Mouse (Mus musculus): Measurements from ENCODE around the gene Stau1.

The Stau1 gene

GRCm38 (mm10) chr2:166995796-166996532 is at the start of gene Stau1:
TSS of gene Stau1 (minus strand) at chr2:166996299.
- in situ Hi-C loops (cut with MboI; ENCODE audit: unreplicated experiment in 2 of 2) = no loop called here

DNA sequence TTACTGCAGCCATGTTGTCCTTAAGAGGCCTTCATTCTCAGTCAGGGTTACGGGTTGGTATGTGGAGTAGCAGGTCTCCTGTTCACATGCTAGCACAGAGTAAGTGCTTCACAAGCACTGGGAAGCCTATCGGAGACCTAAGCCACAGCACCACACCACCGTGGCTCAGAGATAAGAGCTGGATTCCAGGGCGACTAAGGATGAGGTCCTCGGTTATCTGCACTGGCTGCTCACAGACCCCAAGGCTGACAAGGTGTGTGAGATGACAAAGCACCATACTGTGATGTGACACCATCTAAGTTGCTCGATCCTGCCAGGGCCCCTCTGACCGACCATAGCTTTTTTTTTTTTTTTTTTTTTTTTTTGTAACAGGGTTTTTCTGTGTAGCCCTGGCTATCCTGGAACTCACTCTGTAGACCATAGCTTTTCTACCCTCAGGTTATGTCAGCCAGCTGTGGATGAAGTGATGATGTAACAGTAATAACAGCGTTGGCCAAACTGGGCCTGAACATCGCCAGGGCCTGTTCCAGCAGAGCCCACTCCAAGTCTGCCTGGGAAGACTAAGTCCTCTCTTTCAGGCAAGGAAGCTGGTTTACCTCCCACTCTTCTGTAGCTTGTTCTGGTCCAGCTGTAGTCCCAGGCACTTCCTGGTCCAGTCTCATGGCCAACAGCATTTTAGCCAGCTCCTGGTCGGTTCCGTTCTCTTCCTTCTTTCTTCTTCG is 47.5 kb upstream of the Stau1 start:
- in situ Hi-C loops (cut with MboI; ENCODE audit: unreplicated experiment in 2 of 2) = loop anchor here in 1 of 2 experiments (25.0 kb wide), 1 partner anchor 956 kb away; no protein-coding TSS in a partner anchor

DNA sequence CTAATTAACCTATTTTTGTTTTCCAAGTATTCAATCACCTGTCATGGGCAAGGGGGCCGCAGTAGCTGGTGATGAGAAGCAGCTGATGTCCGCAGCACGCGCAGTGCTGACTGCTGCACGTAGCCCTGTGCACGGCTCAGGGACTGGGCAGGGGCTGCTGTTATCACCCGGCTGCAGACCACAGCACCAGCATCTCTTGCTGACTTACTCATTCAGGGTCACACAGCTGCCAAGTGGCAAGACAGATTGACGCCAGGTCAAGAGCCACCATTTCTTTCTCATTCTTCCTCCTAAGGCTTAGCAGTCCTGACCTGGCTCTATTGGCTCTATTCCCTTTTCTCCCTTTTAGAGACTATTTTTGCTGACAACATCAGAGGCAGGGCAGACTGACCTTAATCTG is 43.3 kb upstream of the Stau1 start:
- in situ Hi-C loops (cut with MboI; ENCODE audit: unreplicated experiment in 2 of 2) = loop anchor here in 1 of 2 experiments (25.0 kb wide), 1 partner anchor 952 kb away; no protein-coding TSS in a partner anchor

GRCm38 (mm10) chr2:167038716-167039115 is 42.6 kb upstream of the Stau1 start:
- in situ Hi-C loops (cut with MboI; ENCODE audit: unreplicated experiment in 2 of 2) = loop anchor here in 1 of 2 experiments (25.0 kb wide), 1 partner anchor 951 kb away; no protein-coding TSS in a partner anchor

DNA sequence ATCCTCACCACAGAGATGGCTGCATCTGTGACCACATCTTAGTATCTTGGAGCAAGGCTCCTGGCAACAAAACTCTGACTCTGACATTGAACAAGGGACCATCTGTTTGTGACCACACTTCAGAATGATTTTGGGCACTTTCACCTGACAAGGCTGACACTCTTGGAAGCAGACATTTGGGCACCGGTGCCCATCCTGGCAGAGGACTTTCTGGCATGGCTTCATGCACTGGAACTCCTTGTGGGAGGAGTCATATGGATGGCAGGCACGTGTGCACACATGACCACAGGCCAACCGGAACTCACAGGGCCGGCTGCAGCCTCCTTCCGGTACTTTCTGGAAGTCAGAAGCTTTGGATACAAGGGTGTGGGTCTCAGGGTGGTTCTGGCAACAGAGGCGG is 42.2 kb upstream of the Stau1 start:
- in situ Hi-C loops (cut with MboI; ENCODE audit: unreplicated experiment in 2 of 2) = loop anchor here in 1 of 2 experiments (25.0 kb wide), 1 partner anchor 951 kb away; no protein-coding TSS in a partner anchor

GRCm38 (mm10) chr2:167037710-167038109 is 41.6 kb upstream of the Stau1 start:
- in situ Hi-C loops (cut with MboI; ENCODE audit: unreplicated experiment in 2 of 2) = loop anchor here in 1 of 2 experiments (25.0 kb wide), 1 partner anchor 950 kb away; no protein-coding TSS in a partner anchor

DNA sequence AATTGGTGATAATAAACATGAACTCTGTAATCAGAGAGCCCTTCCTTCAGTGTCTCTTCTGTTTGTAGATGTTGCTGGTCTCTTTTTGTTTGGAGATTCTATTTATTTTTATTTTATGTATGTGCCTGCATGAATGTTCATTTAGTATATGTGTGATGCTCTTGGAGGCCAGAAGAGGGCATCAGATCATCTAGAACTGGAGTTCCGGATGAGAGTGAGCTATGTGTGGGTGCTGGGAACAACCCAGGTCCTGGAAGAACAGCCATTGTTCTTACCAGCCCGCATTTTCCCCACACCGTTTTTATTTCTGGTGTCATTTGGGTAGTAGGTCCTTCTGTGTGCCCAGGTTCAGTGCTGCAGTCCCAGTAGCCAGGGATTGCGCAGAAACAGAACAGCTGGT is 34.4 kb upstream of the Stau1 start:
- in situ Hi-C loops (cut with MboI; ENCODE audit: unreplicated experiment in 2 of 2) = loop anchor here in 1 of 2 experiments (25.0 kb wide), 1 partner anchor 943 kb away; no protein-coding TSS in a partner anchor

GRCm38 (mm10) chr2:167028553-167028952 is 32.5 kb upstream of the Stau1 start:
- in situ Hi-C loops (cut with MboI; ENCODE audit: unreplicated experiment in 2 of 2) = loop anchor here in 1 of 2 experiments (25.0 kb wide), 1 partner anchor 941 kb away; no protein-coding TSS in a partner anchor

DNA sequence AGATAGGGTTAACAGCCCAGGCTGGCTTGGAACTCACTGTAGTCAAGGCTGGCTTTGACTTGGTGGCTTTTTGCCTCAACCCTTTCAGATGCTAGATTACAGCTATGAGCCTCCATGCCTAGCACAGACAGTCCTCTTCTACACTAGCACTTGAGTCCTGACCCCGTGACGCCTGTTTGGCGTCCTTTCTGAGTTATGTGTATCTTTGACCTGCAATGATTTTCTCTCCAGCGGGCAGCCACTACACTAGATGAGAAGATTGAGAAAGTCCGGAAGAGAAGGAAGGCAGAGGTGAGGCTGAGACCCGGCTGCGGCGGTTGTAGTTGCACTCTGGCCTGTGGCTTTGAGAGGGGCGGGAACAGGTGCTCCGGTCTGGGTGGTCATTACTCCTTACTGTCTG is 23.3 kb upstream of the Stau1 start:
- in situ Hi-C loops (cut with MboI; ENCODE audit: unreplicated experiment in 2 of 2) = loop anchor here in 1 of 2 experiments (25.0 kb wide), 1 partner anchor 932 kb away; no protein-coding TSS in a partner anchor

DNA sequence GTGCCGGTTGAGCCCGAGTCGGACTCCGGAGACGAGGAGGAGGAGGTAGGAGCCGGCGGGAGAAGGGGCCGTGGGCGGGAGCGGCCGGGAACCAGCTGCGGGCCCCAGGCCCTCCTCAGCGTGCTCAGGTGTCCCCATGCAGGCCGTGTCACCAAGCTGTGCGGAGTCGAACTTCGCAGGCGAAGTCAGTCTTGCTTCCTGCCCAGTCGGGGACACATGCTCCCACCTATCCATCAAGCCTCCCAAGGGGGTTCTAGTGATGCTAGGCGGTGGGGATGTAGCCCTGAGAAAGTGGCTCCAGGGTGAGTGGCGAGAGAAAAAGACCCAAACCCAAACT is 19.3 kb upstream of the Stau1 start:
- in situ Hi-C loops (cut with MboI; ENCODE audit: unreplicated experiment in 2 of 2) = loop anchor here in 1 of 2 experiments (25.0 kb wide), 1 partner anchor 928 kb away; no protein-coding TSS in a partner anchor

- in situ Hi-C loops (cut with MboI; ENCODE audit: unreplicated experiment in 2 of 2) = loop anchor here in 1 of 2 experiments (25.0 kb wide), 1 partner anchor 928 kb away; no protein-coding TSS in a partner anchor
These were observed 18.7 kb upstream of the Stau1 start, which contains the start of gene Ddx27 for GRCm38 (mm10) chr2:167014702-167015381. TSS of gene Ddx27 (plus strand) at chr2:167015193.

GRCm38 (mm10) chr2:167010546-167010945 is 14.4 kb upstream of the Stau1 start:
- in situ Hi-C loops (cut with MboI; ENCODE audit: unreplicated experiment in 2 of 2) = loop anchor here in 1 of 2 experiments (25.0 kb wide), 1 partner anchor 923 kb away; no protein-coding TSS in a partner anchor

DNA sequence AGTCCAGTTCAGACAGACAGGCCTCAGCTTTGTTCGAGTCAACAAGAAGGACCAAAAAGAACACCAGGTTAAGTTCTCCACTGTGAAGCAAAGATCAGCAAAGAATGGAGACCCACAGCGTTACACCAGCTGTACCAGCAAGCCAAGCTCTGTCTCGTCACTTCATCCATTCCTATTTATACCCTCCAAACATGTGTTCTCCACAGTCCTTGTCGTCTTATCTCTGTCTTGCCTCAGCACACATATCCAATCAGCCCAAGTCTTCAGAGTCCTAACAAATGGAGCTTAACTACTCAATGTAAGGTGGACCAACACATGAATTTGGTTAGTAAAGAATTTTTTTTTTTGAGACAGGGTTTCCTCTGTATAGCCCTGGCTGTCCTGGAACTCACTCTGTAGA is 13.4 kb upstream of the Stau1 start:
- in situ Hi-C loops (cut with MboI; ENCODE audit: unreplicated experiment in 2 of 2) = loop anchor here (10.0 to 25.0 kb wide), 6 partner anchors 125 to 922 kb away; partner anchors contain the start of gene Trp53rkb (in 1 of the 2)

- in situ Hi-C loops (cut with MboI; ENCODE audit: unreplicated experiment in 2 of 2) = loop anchor here (10.0 to 25.0 kb wide), 6 partner anchors 123 to 920 kb away; partner anchors contain the start of gene Trp53rkb (in 1 of the 2)
These were observed 11.5 kb upstream of the Stau1 start for GRCm38 (mm10) chr2:167007565-167007964.

GRCm38 (mm10) chr2:167007001-167007491 is 10.9 kb upstream of the Stau1 start:
- in situ Hi-C loops (cut with MboI; ENCODE audit: unreplicated experiment in 2 of 2) = loop anchor here (10.0 to 25.0 kb wide), 6 partner anchors 122 to 920 kb away; partner anchors contain the start of gene Trp53rkb (in 1 of the 2)

DNA sequence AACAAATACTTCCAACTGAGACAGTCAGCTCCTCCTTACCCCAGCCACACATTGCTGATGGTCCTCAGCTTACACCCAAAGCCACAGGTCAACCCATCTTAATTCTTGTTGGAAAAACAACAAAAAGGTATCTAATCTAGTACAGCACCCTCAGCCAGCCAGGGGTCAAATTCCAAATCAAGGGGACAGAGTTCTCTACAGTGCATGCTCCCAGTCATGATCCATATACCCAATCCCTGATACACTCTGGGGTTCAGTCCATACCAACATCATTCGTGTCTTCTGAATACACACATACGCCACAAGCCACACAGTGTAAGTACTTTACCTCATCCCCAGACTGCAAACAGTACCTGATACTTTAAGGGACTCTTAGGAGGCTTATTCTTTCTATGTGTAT is 10.3 kb upstream of the Stau1 start:
- in situ Hi-C loops (cut with MboI; ENCODE audit: unreplicated experiment in 2 of 2) = loop anchor here (10.0 to 25.0 kb wide), 6 partner anchors 122 to 919 kb away; partner anchors contain the start of gene Trp53rkb (in 1 of the 2)

DNA sequence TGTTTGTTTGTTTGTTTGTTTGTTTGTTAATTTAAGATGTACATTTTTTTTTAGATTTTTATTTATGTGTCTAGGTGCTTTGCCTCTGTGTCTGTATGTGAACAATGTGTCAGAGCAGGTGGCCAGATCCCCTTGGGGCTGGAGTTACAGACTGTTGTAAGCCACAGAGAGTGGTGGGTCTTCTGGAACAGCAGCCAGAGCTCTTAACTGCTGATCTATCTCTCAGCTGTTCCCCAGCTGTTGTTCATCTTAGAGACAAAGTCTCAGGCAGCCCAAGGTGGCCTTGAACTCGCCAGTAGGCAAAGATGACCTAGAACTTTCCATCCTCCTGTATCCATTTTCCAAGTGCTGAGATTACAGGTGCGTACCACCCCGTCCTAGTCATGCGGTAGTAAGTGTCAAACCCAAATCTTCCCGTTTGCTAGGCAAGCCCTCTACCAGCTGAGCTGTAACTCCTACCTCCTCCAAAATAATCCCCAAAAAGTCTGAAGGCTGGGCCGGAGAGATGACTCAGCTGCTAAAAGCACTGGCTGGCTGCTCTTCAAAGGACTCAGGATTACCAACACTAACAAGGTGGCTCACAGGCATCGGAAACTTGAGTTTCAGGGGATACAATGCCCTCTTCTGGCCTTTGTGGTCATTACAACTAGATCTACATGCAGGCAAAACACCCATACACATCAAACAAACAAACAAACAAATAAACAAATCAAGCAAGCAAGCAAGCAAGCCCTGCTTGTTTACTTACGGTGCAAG is 8.2 kb upstream of the Stau1 start:
- in situ Hi-C loops (cut with MboI; ENCODE audit: unreplicated experiment in 2 of 2) = loop anchor here (5.0 to 25.0 kb wide), 8 partner anchors 47 to 917 kb away; partner anchors contain the start of gene Trp53rkb (in 1 of the 2)

DNA sequence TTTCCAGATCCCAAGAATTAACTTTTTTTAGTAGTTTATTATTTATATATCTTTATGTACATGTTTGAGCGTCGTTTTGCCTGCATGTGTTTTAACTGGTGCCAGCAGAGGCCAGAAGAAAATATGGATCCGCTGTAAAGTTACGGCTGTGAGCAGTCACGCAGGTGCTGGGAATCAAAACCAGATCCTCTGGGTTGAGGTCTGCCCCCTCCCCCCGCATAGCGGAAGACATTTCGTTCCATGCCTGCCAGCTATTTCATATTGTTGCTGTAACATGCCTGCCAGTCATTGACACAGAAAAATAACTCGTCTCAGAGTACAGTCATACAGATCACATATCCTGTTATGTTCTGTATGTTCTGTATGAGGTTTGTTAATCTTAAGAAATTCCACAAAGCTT is 5.4 kb upstream of the Stau1 start:
- in situ Hi-C loops (cut with MboI; ENCODE audit: unreplicated experiment in 2 of 2) = loop anchor here (5.0 to 25.0 kb wide), 8 partner anchors 44 to 914 kb away; partner anchors contain the start of gene Trp53rkb (in 1 of the 2)

DNA sequence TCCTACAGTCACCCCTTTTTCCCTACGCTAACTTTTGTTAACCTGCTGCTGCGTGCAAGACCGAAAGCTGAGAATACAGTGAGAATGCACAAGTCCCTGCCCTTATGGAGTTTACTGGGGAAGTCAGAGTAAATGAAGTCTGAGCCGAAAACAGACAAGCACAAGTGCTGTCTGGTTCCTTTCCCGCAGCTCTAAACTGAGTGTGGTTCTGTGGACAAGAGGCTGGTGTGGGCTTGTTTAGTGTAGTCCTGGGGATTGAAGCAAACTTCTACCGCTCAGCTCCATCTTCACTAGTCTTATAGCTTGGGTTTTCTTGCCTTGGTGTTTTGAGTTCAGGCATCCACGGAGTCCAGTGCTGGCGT is 415 bp upstream of the Stau1 start:
- in situ Hi-C loops (cut with MboI; ENCODE audit: unreplicated experiment in 2 of 2) = no loop called here
